Mouse (Mus musculus) lung, embryonic 14.5 days (tissue): Measurements from ENCODE around the gene Gjb3. TPM values are rescaled to one million over a fixed set of nuclear protein-coding genes. Genes with fewer than 3 reads are reported as not detected.
A peak's percentile ranks its signal among the peaks of the same experiment; 100 is the strongest.

ENCODE experiments used
- ATAC-seq: fragments of 200-750 bp; cut with Nextera tagmentation; 2 replicates; pipeline ENCODE4 v1.8.0; 2017; ENCODE audit warnings: mild to moderate bottlenecking, moderate TSS enrichment, moderate library complexity; ENCODE audit not compliant: insufficient read depth
- DNase-seq: peaks from one replicate; pipeline ENCODE4 v3.0.0-alpha.2; 2015
- H3K27ac ChIP-seq: fragments of 300-500 bp; sonication (generic); 2 replicates; pipeline ENCODE4 v1.5.1; 2014; ENCODE audit warnings: low read depth, mild to moderate bottlenecking, moderate library complexity
- H3K27me3 ChIP-seq: fragments of 300-500 bp; sonication (generic); 2 replicates; pipeline ENCODE4 v1.6.1; 2014; ENCODE audit warnings: low read length, control low read depth; ENCODE audit not compliant: insufficient read depth
- H3K36me3 ChIP-seq: fragments of 300-500 bp; sonication (generic); 2 replicates; pipeline ENCODE4 v1.6.1; 2014; ENCODE audit warnings: control low read depth; ENCODE audit not compliant: insufficient read depth
- H3K4me1 ChIP-seq: fragments of 300-500 bp; sonication (generic); 2 replicates; pipeline ENCODE4 v1.6.1; 2014; ENCODE audit warnings: antibody characterized with exemption, control low read depth; ENCODE audit not compliant: insufficient read depth
- H3K4me2 ChIP-seq: fragments of 300-500 bp; sonication (generic); 2 replicates; pipeline ENCODE4 v1.6.1; 2014; ENCODE audit warnings: mild to moderate bottlenecking
- H3K4me3 ChIP-seq: fragments of 300-500 bp; sonication (generic); 2 replicates; pipeline ENCODE4 v1.5.1; 2014; ENCODE audit warnings: low read depth, low read length
- H3K9ac ChIP-seq: fragments of 300-500 bp; sonication (generic); 2 replicates; pipeline ENCODE4 v1.6.1; 2014
- H3K9me3 ChIP-seq: fragments of 300-500 bp; sonication (generic); 2 replicates; pipeline ENCODE4 v1.6.1; 2016; ENCODE audit warnings: low read depth, low read length, control low read depth
- CTCF ChIP-seq: IDR thresholded peaks from 2 replicates; pipeline ENCODE4 v1.5.1; 2016; ENCODE audit warnings: antibody characterized with exemption, low read depth
- whole genome bisulfite sequencing: fragments of 180-500 bp; shearing (Covaris S2); extraction: QIAGEN DNeasy Blood & Tissue Kit; methylation state at CpG from one replicate; pipeline ENCODE4 v1.1.7; 2014; 5-methylcytosine and 5-hydroxymethylcytosine counted together
- polyA plus RNA-seq: library from polyadenylated mRNA; unstranded; fragments of >200 nt; fragmentation: Nextera tagmentation; extraction: Ambion mirVana; gene quantifications from 2 replicates; pipeline ENCODE4 v1.2.1, GENCODE M21; 2014

The Gjb3 gene
- polyA plus RNA-seq, 1 experiment from 2014 or later: 0.86 TPM

DNA sequence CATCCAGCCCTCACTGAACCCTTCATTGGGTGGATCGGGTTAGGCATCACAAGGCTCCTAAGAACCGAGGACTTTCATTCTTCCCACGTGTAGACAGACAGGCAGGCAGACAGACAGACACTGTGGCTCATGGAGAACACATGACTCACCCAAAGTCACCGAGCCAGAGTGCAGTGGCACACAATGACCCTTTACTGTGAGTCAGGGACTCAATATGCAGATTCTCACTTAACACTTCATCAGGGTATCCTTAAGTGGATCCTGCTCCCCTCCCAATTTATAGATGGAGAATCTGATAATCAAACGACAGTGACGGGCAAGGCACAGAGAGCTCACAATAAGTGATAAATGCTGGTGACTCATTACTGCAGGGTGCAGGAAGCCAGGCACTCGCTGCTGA is 3.4 kb downstream of the Gjb3 start:
- Histone ChIP-seq H3K27ac (no peak overlapping the region), H3K9me3 (no peaks in the 10 kb centered on the region), H3K4me1 (no peaks in the 10 kb centered on the region), H3K4me2 (no peak overlapping the region), H3K27me3 (peaks cover 52% of the 10 kb centered on the region), H3K4me3 (no peak overlapping the region), H3K9ac (no peak overlapping the region), H3K36me3 (no peaks in the 10 kb centered on the region)
- 25% methylated on average over 7 of the region's 7 CpGs for WGBS
- ATAC-seq (no peak), DNase-seq (no peak)
- TF ChIP-seq CTCF: no peak

DNA sequence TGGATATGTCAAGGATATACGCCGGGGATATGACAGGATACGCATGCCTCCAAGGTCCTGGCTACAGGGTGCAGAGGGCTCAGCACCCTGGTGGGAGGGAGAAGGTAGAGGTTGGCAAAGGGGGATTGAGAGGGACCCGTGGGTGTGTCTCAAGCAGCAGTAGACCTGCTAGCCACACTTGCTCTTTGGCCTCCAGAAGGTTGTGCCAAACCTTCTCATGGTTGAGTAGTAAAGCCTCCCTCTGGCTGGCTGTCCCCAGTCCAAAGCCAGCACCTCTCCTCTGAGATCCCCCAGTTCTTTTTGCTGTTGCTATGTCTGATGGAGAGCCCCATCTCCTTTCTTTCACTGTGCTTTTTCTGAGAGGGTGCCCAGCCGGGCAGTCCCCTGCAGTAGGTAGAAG is 5.4 kb downstream of the Gjb3 start:
- Histone ChIP-seq H3K36me3 (no peaks in the 10 kb centered on the region), H3K27me3 (peaks cover 32% of the 10 kb centered on the region), H3K27ac (no peak overlapping the region), H3K4me3 (no peak overlapping the region), H3K4me2 (no peak overlapping the region), H3K9ac (no peak overlapping the region), H3K9me3 (no peaks in the 10 kb centered on the region), H3K4me1 (no peaks in the 10 kb centered on the region)
- ATAC-seq (peak; percentile 11; the same call in 1 of the 2 replicates), DNase-seq (no peak)
- WGBS: 79% methylated on average over 5 of the region's 5 CpGs
- TF ChIP-seq CTCF: no peak

DNA sequence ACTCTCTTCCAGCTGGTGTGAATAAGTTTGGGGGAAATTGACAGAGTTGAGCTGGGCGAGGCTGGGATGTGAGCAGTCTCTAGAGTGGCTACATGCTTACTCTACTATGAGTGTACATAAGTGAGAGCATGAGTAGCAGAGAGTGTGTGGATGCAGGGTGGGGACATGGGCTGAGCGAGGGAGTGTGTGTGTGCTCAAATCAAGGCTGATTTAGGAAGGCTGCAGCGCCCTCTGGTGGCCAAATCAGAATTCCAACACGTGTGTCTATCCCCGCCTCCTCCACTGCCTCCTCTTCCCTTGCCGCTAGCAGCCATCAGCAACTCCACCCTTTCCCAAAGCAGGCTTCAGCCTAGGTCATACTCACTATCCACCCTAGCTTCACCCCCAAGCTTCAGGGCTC is 5.9 kb downstream of the Gjb3 start:
- TF ChIP-seq CTCF: peak; percentile 92
- ATAC-seq (peak; percentile 76; the same call in 1 of the 2 replicates), DNase-seq (peak; percentile 96)
- Histone ChIP-seq H3K4me3 (no peak overlapping the region), H3K9ac (no peak overlapping the region), H3K27ac (no peak overlapping the region), H3K36me3 (no peaks in the 10 kb centered on the region), H3K4me1 (no peaks in the 10 kb centered on the region), H3K27me3 (peaks cover 27% of the 10 kb centered on the region), H3K4me2 (no peak overlapping the region), H3K9me3 (no peaks in the 10 kb centered on the region)
- WGBS: 6% methylated on average over 6 of the region's 6 CpGs

DNA sequence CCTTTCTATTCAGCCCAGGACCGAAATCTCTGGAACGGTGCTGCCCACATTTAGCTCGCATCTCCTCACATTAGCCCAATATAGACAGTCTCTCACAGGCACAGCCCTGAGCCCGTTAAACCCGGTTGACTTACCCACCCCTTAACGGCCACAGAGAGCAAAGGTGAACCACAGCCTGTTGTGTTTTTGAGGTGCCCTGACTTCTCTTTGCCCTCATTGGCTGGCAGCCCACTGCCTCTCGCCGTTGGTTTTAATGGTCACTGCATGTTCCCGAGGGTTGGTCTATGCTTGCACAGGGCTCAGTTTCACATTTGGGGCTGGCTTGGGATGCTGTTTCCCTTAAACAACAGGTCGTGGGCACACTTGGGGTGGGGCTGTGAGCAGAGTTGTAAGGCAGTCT is 6.3 kb downstream of the Gjb3 start:
- DNase-seq (no peak), ATAC-seq (no peak)
- Histone ChIP-seq H3K36me3 (no peaks in the 10 kb centered on the region), H3K27ac (no peak overlapping the region), H3K4me3 (no peak overlapping the region), H3K4me2 (no peak overlapping the region), H3K4me1 (no peaks in the 10 kb centered on the region), H3K9me3 (no peaks in the 10 kb centered on the region), H3K27me3 (peaks cover 24% of the 10 kb centered on the region; the same call in 1 of the 2 replicates), H3K9ac (no peak overlapping the region)
- no peak for TF ChIP-seq CTCF
- WGBS: 70% methylated on average over 10 of the region's 10 CpGs

DNA sequence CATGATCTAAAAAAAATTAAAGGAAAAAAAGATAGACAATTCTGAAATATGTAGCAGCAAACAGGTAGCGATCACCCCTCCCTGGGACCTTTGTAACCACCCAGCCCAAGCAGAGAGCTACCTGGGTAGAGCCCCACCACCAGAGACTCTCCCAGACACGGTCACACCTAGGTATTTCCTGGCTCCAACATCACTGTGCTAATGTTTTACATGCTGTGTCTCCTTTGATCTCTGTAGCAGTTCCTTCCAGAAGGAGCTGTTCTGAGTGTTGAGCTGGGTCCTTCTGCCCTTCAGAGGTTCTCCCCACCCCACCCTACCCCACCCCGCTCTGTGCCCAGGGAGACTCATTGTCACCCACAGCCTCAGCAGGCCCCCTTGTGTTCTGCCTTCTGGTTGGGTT is 7.0 kb downstream of the Gjb3 start:
- H3K4me2 ChIP-seq: no peak overlapping the region
- WGBS: 60% methylated on average over 3 of the region's 3 CpGs
- H3K9ac ChIP-seq: no peak overlapping the region
- ATAC-seq (no peak), DNase-seq (no peak)
- H3K27ac ChIP-seq: no peak overlapping the region
- H3K4me1 ChIP-seq: no peaks in the 10 kb centered on the region
- H3K36me3 ChIP-seq: no peaks in the 10 kb centered on the region
- no peak overlapping the region for H3K4me3 ChIP-seq
- H3K9me3 ChIP-seq: no peaks in the 10 kb centered on the region
- no peak for TF ChIP-seq CTCF
- H3K27me3 ChIP-seq: peaks cover 18% of the 10 kb centered on the region; the same call in 1 of the 2 replicates

DNA sequence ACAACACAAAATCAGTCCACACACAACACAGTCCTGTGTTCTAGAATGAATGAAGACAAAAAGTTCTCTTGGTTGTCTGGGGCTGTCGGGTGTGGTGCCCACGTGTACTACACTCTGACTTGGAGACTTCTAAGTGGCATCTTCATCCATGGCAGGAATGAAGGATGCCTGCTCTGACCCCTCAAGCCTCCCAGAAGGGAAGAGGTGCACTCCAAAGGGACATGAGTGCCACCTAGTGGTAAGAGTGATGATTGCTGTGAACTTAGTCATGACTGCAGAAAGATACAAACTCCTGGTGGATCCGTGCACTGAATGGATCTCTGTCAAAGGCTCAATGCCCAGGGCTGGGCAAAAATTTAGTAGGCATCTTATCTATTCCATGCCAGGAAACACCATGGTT is 11.0 kb downstream of the Gjb3 start:
- TF ChIP-seq CTCF: peak; percentile 93
- DNase-seq (peak; percentile 92), ATAC-seq (no peak)
- H3K9me3 ChIP-seq: no peaks in the 10 kb centered on the region
- no peaks in the 10 kb centered on the region for H3K4me1 ChIP-seq
- H3K4me3 ChIP-seq: no peak overlapping the region
- WGBS: 1% methylated on average over 3 of the region's 3 CpGs
- H3K27ac ChIP-seq: no peak overlapping the region
- H3K4me2 ChIP-seq: no peak overlapping the region
- no peaks in the 10 kb centered on the region for H3K36me3 ChIP-seq
- H3K27me3 ChIP-seq: no peaks in the 10 kb centered on the region
- no peak overlapping the region for H3K9ac ChIP-seq

DNA sequence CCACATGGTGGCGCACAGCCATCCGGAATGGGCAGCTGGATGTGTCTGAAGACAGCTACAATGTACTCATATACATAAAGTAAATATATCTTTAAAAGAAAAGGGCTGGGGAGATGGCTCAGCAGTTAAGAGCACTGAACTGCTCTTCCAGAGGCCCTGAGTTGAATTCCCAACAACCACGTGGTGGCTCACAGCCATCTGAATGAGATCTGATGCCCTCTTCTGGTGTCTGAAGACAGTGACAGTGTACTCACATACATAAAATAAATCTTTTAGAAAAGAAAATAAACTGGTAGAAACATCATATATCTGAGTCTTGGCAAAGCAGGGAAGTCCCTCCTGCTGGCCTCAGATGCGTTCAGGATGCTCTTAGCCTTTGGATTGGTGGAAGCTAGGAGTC is 13.5 kb downstream of the Gjb3 start:
- Histone ChIP-seq H3K9ac (no peak overlapping the region), H3K36me3 (no peaks in the 10 kb centered on the region), H3K4me1 (no peaks in the 10 kb centered on the region), H3K27me3 (peaks cover 12% of the 10 kb centered on the region; the same call in 1 of the 2 replicates), H3K9me3 (no peaks in the 10 kb centered on the region), H3K27ac (no peak overlapping the region), H3K4me3 (no peak overlapping the region), H3K4me2 (no peak overlapping the region)
- TF ChIP-seq CTCF: 0 out of 2 replicates have a peak, but pooled peaks have one; percentile 9
- WGBS: 51% methylated on average over 4 of the region's 4 CpGs
- DNase-seq (peak; percentile 49), ATAC-seq (no peak)

DNA sequence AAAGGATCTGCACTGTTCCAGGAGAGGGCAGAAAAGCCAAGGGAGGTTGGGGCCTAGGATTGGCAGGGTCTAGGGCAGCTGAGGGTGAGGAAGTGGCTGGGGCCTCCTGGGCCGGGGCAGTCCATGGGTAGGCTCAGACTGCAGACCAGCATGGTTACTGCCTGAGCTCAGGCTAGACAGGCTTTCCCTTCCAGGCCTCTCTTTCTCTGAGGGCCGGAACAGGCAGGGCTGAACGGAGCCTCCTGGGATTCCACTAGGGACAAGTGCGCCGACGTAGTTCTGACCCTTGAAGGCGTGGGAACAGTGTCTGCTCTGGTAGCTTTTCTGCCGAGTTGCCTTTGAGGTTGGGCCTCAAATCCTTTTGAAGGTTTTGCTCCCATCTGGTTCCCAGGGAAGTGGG is 14.9 kb downstream of the Gjb3 start:
- Histone ChIP-seq H3K4me3 (no peak overlapping the region), H3K4me1 (no peaks in the 10 kb centered on the region), H3K9ac (no peak overlapping the region), H3K4me2 (no peak overlapping the region), H3K9me3 (no peaks in the 10 kb centered on the region), H3K36me3 (no peaks in the 10 kb centered on the region), H3K27ac (no peak overlapping the region), H3K27me3 (peaks cover 18% of the 10 kb centered on the region)
- ATAC-seq: no peak
- no peak for TF ChIP-seq CTCF
- no peak for DNase-seq
- 79% methylated on average over 8 of the region's 8 CpGs for WGBS
